Mouse (Mus musculus): ENCODE results near the gene Clhc1. TPM values are rescaled to one million over a fixed set of nuclear protein-coding genes. Genes with fewer than 3 reads are reported as not detected.

Gene Clhc1
- polyA plus RNA-seq, 1 experiment from 2014 or later, result 0.21 TPM

- Histone ChIP-seq H3K4me2 (ENCODE audit: low read depth, low read length) (no peak overlapping the region), H3K4me1 (ENCODE audit: control insufficient read depth, low read depth, low read length) (no peaks in the 10 kb centered on the region), H3K9me3 (replicated peaks; ENCODE audit: control insufficient read depth, low read length) (no peaks in the 10 kb centered on the region), H3K4me3 (ENCODE audit: low read depth, low read length) (no peak overlapping the region), H3K36me3 (ENCODE audit: control insufficient read depth, insufficient read depth) (no peaks in the 10 kb centered on the region), H3K9ac (ENCODE audit: low read depth, low read length) (no peak overlapping the region), H3K27ac (ENCODE audit: low read length) (no peak overlapping the region), H3K27me3 (ENCODE audit: control insufficient read depth, insufficient read depth, low read depth, low read length) (no peaks in the 10 kb centered on the region)
- no peak for ATAC-seq (ENCODE audit: low read depth)
- 59% methylated on average over 5 of the region's 5 CpGs for WGBS (ENCODE audit: insufficient replicate concordance)
Observed at GRCm38 (mm10) chr11:29626541-29626940, 78.8 kb downstream of the Clhc1 start.

- H3K27me3 ChIP-seq (ENCODE audit: control insufficient read depth, insufficient read depth, low read depth, low read length), result no peaks in the 10 kb centered on the region
- no peak for ATAC-seq (ENCODE audit: low read depth)
- no peak overlapping the region for H3K9ac ChIP-seq (ENCODE audit: low read depth, low read length)
- WGBS (ENCODE audit: insufficient replicate concordance), result 74% methylated on average over 3 of the region's 3 CpGs
- no peaks in the 10 kb centered on the region for H3K36me3 ChIP-seq (ENCODE audit: control insufficient read depth, insufficient read depth)
- no peaks in the 10 kb centered on the region for H3K4me1 ChIP-seq (ENCODE audit: control insufficient read depth, low read depth, low read length)
- H3K27ac ChIP-seq (ENCODE audit: low read length), result no peak overlapping the region
- no peak overlapping the region for H3K4me2 ChIP-seq (ENCODE audit: low read depth, low read length)
- no peaks in the 10 kb centered on the region for H3K9me3 ChIP-seq (replicated peaks; ENCODE audit: control insufficient read depth, low read length)
- no peak overlapping the region for H3K4me3 ChIP-seq (ENCODE audit: low read depth, low read length)
Observed at GRCm38 (mm10) chr11:29627706-29628105, 80.0 kb downstream of the Clhc1 start.

Other genes with a start within 250 kb of the Clhc1 start
- gene Ccdc88a, start 174.3 kb upstream of the Clhc1 start, polyA plus RNA-seq (2015; fragmentation: Nextera tagmentation; extraction: Ambion mirVana), result 2.9 and 3.2 TPM in 2 replicates
- gene Prorsd1, start 32.9 kb upstream of the Clhc1 start, polyA plus RNA-seq (2015; fragmentation: Nextera tagmentation; extraction: Ambion mirVana), result 17.1 and 19.9 TPM in 2 replicates
- gene Mtif2, start 21.5 kb upstream of the Clhc1 start, polyA plus RNA-seq (2015; fragmentation: Nextera tagmentation; extraction: Ambion mirVana), result 20.4 and 20.6 TPM in 2 replicates
- 535 and 592 TPM in 2 replicates for gene Rps27a, start 159 bp downstream of the Clhc1 start, polyA plus RNA-seq (2015; fragmentation: Nextera tagmentation; extraction: Ambion mirVana)
- gene Rtn4, start 145.0 kb downstream of the Clhc1 start, polyA plus RNA-seq (2015; fragmentation: Nextera tagmentation; extraction: Ambion mirVana), result 9.8 and 11.4 TPM in 2 replicates

Data from liver, embryonic 16.5 days (tissue).